Mouse (Mus musculus) cerebellum, adult 9-10 months (tissue): ENCODE data around the gene Gm5129.
"Not testable (repeated sequence)": the region's sequence is repeated elsewhere in the genome, so short reads cannot be mapped to it uniquely, and the experiment has no call there.

Experiments used
- DNase-seq: peaks from one replicate; pipeline ENCODE4 v3.0.0; 2022

Gene Gm5129

GRCm38 (mm10) chr5:29735557-29736061, at the start of gene Gm5129, which contains the start of gene Dnajb6:
Gene Gm5129 (minus strand): TSS chr5:29735936.
Gene Dnajb6 (plus strand): TSS chr5:29735688.
- peak; percentile 96 for DNase-seq

- DNase-seq, result not testable (repeated sequence)
Measured at GRCm38 (mm10) chr5:29784906-29785305, 49.2 kb upstream of the Gm5129 start.

GRCm38 (mm10) chr5:29782261-29782660, 46.5 kb upstream of the Gm5129 start:
- DNase-seq, result peak; percentile 42

GRCm38 (mm10) chr5:29779733-29780132, 44.0 kb upstream of the Gm5129 start:
- DNase-seq, result not testable (repeated sequence)

GRCm38 (mm10) chr5:29778029-29778428, 42.3 kb upstream of the Gm5129 start:
- DNase-seq, result no peak

GRCm38 (mm10) chr5:29775437-29775836, 39.7 kb upstream of the Gm5129 start:
- DNase-seq, result peak; percentile 52

- DNase-seq, result peak; percentile 58
Measured at GRCm38 (mm10) chr5:29773460-29774150, 37.9 kb upstream of the Gm5129 start.

GRCm38 (mm10) chr5:29772651-29773330, 37.1 kb upstream of the Gm5129 start:
- peak; percentile 88 for DNase-seq

GRCm38 (mm10) chr5:29772038-29772437, 36.3 kb upstream of the Gm5129 start:
- no peak for DNase-seq

GRCm38 (mm10) chr5:29770935-29771334, 35.2 kb upstream of the Gm5129 start:
- DNase-seq, result no peak

GRCm38 (mm10) chr5:29759318-29759717, 23.6 kb upstream of the Gm5129 start:
- DNase-seq, result no peak

- DNase-seq, result no peak
Measured at GRCm38 (mm10) chr5:29752894-29753293, 17.2 kb upstream of the Gm5129 start.

- DNase-seq, result peak; percentile 42
Measured at GRCm38 (mm10) chr5:29751306-29751705, 15.6 kb upstream of the Gm5129 start.

- no peak for DNase-seq
Measured at GRCm38 (mm10) chr5:29747661-29748060, 11.9 kb upstream of the Gm5129 start.

- DNase-seq, result no peak
Measured at GRCm38 (mm10) chr5:29741093-29741492, 5.4 kb upstream of the Gm5129 start.

GRCm38 (mm10) chr5:29740651-29741050, 4.9 kb upstream of the Gm5129 start:
- no peak for DNase-seq

GRCm38 (mm10) chr5:29738076-29738475, 2.3 kb upstream of the Gm5129 start:
- DNase-seq, result no peak

- no peak for DNase-seq
Measured at GRCm38 (mm10) chr5:29737471-29737870, 1.7 kb upstream of the Gm5129 start.

- no peak for DNase-seq
Measured at GRCm38 (mm10) chr5:29736942-29737341, 1.2 kb upstream of the Gm5129 start.

- no peak for DNase-seq
Measured at GRCm38 (mm10) chr5:29736073-29736900, 551 bp upstream of the Gm5129 start.

- peak; percentile 62 for DNase-seq
Measured at GRCm38 (mm10) chr5:29734831-29735510, 765 bp downstream of the Gm5129 start.

GRCm38 (mm10) chr5:29726070-29726469, 9.7 kb downstream of the Gm5129 start:
- DNase-seq, result not testable (repeated sequence)

- DNase-seq, result no peak
Measured at GRCm38 (mm10) chr5:29725369-29725768, 10.4 kb downstream of the Gm5129 start.
